Mouse (Mus musculus) testis, adult 2 months (tissue): ENCODE measurements around the gene Itpka.

Source experiments
- CTCF ChIP-seq: fragments of 200-500 bp; IDR thresholded peaks from 2 replicates; pipeline ENCODE4 v1.5.1; 2012; ENCODE audit warnings: low read depth, mild to moderate bottlenecking, inconsistent platforms, low read length, moderate library complexity; ENCODE audit not compliant: control insufficient read depth, insufficient read depth, insufficient replicate concordance
- POLR2A ChIP-seq: fragments of 200-500 bp; IDR thresholded peaks from 2 replicates; pipeline ENCODE4 v1.6.1; 2012; ENCODE audit warnings: low read depth, mild to moderate bottlenecking, inconsistent platforms, low read length, moderate library complexity; ENCODE audit not compliant: control insufficient read depth

- TF ChIP-seq POLR2A (no peak), CTCF (no peak)
Measured at GRCm38 (mm10) chr2:119789996-119790395, 47.9 kb downstream of the Itpka start.
